Mouse (Mus musculus) naive thymus-derived CD4-positive, alpha-beta T cell, adult 2 months (primary cell): ENCODE measurements around the gene Psmd2.
"Not testable (repeated sequence)": the region's sequence is repeated elsewhere in the genome, so short reads cannot be mapped to it uniquely, and the experiment has no call there.

Experiments used
- DNase-seq: peaks from one replicate; pipeline ENCODE4 v3.0.0-alpha.2; 2011; ENCODE audit warnings: low read depth

Psmd2 gene

DNA sequence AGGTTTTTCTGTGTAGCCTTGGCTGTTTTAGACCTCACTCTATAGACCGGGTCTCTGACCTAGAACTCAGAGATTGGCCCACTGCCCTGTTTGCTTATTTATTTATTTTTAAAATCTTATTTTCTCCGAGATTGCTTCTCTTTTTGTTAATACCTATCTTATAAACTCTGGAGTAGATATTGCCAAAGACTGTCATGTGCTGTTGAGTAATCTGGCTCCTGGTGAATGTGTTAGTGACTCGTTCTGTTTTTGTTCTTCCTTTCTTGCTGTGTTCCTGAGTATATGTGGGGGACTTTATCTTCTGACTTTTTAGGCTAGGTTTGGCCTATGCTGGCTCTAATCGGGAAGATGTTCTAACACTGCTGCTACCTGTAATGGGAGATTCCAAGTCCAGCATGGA lies 6.2 kb downstream of the Psmd2 start:
- no peak for DNase-seq

DNA sequence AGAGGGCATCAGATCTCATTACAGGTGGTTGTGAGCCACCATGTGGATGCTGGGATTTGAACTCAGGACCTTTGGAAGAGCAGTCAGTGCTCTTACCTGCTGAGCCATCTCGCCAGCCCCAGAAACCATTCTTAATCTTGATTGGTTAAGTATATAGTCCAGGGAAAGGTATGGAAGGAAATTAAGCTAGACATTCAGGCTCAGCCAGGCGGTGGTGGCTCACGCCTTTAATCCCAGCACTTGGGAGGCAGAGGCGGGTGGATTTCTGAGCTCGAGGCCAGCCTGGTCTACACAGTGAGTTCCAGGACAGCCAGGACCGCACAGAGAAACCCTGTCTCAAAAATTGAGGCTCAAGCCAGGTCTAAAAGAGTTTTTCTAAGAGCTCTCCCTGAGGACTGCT lies 16.6 kb downstream of the Psmd2 start, which contains the start of gene Eif4g1:
Eif4g1 (plus strand) TSS at position 301 of the 400 bp plus-strand sequence.
- DNase-seq: not testable (repeated sequence)

DNA sequence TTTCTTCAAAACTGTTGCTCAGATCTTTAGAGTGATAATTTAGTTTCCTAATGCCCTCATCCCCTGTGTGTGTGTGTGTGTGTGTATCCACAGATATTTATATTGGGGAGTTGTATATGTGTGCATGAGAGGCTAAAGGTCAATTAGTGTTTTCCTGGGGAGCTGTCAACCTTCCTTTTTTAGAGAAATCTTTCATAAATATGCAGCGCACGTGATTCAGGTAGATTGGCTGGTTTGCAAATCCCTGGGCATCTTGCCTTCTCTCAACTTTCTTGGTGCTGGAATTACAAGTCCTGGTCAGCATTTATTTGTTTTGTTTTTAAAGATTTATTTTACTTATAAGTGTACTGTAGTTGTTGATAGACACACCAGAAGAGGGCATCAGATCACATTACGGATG lies 18.8 kb downstream of the Psmd2 start:
- DNase-seq: no peak

DNA sequence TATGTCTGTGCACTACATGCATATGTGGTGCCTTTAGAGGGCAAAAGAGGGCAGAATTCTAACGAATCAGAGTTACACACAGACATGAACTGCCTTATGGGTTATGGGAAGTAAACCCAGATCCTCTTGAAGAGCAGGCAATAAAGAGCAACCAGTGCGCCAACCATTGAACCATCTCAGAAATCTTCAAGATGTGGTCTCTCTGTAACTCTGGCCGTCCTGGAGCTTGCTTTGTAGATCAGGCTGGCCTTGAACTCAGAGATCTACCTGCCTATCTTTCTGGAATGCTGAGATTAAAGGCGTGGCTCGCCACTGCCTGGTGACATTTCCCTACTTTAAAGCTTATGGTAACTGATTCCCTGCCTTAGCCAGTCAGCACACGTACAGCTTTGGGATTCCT lies 20.4 kb downstream of the Psmd2 start:
- DNase-seq: peak; percentile 52

DNA sequence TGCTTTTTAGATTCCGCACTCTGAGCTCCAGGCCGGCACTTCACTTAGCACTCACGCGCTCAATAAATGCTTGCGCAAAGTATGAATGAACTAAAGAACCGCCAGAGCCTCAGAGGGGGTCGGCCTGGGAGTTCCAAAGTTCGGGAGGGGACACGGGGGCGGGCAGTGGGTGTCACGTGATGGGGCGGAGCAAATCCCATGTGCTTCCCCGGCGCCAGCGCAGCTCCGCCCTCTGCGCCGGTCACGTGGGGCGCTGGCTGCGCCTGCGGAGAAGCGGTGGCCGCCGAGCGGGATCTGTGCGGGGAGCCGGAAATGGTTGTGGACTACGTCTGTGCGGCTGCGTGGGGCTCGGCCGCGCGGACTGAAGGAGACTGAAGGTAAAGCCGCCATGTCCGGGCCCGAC lies 21.0 kb downstream of the Psmd2 start:
- peak; percentile 94 for DNase-seq

DNA sequence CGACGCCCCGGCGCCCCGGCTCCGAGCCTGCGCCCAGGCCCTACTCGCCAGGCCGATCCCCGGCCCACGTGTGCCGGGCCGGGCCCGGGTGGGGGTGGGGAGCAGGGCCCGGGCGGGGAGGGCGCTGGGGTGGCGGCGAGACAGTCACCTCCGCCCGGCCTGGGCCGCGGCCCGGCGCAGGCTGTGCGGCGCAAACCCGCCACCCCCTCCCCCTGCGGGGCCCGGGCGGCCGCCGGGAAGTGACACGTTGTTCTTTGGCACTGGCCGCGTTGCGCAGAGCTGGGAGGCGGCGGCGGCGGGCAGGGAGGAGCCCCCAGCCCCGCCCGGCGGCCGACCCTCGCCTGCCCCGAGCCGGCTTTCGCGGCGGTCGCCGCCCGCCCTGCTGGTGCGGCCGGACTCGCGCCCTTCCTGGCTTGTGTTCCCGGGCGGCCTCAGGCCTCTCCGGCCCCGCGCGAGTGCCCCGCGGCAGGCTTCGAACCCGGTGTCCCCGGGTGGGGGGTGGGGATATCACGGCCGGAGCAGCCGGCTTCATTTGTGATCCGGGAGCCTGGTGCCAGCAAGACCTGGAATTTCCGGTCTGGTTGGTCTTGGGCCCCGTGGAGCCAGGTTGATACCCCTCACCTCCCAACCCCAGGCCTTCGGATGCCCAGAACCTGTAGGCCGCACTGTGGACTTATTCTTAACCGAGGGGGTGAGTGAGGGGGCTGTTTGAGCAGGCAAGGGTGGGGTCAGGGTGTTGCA lies 21.7 kb downstream of the Psmd2 start:
- no peak for DNase-seq

DNA sequence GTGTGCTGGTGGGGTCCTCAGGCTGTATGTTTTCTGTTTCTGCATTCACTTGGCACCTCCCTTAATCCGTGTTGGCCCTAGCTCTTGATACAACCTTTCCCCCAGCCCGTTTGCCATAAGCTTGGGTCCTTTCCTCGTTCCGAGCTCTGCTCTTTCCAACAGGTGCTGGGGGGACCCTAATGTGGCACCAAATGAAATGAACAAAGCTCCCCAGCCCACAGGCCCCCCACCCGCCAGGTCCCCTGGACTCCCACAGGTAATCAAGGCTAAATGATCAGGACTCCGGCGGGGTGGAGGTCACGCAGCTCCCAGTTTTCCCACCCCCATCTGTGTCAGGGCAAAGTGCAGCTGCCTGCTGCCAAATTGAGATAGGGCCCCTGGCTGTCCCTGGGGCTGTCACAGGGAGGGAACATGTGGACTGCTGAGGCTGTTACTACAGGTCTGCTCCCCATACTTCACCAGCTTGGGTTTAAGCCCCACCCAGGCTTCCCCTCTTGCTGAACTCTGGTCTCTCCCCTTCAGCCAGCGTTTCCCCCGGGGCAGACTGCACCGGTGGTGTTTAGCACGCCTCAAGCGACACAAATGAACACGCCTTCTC lies 22.4 kb downstream of the Psmd2 start:
- no peak for DNase-seq

DNA sequence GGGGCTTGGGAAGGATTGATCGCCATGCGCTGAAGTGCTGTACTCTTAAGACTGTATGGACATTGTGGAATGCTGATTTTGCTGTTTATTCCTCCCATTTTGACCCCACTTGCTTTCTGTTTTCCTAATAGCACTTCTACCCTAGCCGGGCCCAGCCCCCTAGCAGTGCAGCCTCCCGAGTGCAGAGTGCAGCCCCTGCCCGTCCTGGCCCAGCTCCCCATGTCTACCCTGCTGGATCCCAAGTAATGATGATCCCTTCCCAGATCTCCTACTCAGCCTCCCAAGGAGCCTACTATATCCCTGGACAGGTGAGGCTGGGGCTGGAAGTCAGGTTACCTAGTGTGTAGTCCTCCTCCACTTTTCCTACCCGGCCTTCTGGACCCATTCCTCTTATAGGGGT lies 23.8 kb downstream of the Psmd2 start:
- no peak for DNase-seq

DNA sequence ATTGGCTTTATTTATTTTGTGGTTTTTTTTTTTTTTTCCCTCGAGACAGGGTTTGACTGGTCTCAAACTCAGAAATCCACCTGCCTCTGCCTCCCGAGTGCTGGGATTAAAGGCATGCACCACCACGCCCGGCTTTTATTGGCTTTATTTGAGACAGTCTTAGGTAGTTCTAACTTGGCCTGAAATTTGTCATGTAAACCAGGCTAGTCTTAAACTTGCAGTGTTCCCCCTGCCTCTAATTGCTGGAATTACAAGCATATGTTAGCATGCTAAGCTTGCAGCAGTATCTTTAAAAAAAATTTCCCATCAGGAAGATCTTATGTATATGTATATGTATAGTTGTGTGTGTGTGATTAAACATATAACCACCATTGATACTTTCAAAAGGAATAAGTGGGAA lies 25.2 kb downstream of the Psmd2 start:
- DNase-seq: no peak

DNA sequence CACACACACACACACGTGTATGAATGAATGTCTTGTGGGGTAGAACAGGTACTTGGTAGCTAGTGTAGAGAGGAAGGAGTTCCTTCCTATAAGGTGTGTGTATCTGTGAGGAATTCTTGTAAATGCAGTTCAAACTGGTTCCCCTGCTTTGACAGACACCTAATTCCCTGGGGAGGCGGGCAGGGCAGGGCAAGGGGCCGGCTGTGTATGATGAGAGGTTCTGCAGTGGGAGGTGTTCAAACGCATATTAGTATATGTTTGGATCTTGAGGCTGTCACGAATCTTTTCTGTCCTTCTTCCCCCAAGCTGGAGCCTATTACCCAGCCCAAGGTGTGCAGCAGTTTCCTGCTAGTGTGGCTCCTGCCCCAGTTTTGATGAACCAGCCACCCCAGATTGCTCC lies 25.9 kb downstream of the Psmd2 start:
- DNase-seq: no peak

DNA sequence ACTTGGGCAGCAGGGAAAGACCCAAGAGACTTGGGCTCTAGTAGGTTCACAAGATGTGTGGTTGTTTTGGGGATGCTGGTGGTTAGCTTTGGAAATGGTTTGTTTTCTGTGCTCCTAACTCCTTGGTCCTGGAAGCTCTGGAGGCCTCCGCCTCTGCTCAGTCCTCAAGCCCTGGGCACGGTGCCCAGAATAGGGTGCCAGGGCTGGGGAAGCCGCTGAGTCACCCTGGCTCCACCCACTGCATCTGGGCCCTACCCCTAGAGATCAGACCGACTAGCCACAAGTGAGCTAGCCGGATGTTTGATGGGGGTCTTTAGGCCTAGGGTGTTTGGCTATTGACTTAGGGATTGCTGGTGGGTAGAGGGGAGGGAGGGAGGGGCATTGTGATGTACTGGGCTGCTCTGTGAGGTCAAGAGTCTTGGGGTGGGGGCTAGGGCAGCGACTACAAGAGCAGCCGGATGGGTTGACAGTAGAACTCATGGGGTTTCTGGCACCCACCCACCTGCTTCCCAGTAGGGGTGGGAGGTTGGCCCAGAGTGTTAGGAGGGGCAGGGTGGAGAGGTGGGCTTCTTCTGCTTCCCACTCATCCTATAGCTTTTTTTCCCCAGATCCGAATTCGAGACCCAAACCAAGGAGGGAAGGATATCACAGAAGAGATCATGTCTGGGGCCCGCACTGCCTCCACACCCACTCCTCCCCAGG lies 26.7 kb downstream of the Psmd2 start:
- DNase-seq: no peak

DNA sequence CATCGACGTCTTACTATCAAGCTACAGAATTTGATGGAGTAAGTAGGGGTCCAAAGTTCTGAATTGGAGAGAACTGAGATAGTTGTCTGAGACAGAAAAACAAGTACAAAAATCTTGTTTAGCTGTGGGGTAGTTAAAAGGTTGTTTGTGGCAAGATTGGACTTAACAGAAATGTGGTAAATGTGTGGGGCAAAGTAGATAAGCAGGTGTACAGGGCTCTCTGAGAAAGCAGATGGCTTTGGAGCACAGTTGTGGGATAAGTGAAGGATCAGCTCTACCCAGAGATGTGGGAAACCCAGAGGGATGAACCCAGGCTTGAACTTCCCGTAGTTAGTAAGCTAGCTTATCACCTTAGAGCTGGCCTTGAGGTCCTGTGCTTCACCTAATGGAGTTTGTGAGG lies 39.3 kb downstream of the Psmd2 start:
- no peak for DNase-seq

DNA sequence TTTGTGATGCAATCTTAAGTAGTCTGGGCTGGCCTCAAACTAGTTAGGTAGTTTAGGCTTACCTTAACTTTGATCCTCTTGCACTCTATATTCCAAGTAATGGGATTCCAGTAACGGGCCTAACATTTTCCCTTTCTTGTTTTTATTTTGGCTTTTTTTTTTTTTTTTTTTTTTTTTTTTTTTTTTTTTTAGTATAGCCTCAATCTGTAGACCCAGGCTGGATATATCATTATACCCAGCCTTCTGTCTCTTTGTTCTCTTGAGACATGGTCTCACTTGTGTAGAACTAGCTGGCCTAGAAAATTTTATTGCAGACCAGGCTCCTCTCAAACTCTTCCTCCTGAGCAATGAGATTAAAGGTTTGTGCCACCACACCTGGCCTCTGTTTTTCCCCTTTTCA lies 40.2 kb downstream of the Psmd2 start:
- no peak for DNase-seq

DNA sequence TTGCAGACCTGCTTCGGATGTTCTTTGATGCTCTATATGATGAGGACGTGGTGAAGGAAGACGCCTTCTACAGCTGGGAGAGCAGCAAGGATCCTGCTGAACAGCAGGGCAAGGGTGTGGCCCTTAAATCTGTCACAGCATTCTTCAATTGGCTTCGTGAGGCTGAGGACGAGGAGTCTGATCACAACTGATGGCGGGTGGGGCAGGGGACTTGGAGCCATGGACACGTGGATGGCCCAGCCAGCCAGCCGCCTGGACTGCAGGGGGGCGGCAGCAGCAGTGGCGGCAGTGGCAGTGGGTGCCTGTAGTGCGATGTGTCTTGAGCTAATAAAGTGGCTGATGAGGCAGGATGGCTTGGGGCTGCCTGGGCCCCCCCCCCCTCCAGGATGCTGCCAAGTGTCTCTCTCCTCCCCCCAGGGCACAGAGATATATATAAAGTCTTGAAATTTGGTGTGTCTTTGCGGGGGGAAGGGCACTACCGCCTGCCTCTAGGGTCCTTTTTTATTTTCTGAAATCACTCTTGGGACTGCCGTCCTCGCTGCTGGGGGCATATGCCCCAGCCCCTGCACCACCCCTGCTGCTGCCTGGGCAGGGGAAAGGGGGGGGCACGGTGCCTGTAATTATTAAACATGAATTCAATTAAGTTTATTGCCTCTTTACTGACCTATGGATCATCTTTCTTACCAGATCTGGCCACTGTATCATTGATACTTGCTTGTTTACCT lies 41.0 kb downstream of the Psmd2 start:
- no peak for DNase-seq

DNA sequence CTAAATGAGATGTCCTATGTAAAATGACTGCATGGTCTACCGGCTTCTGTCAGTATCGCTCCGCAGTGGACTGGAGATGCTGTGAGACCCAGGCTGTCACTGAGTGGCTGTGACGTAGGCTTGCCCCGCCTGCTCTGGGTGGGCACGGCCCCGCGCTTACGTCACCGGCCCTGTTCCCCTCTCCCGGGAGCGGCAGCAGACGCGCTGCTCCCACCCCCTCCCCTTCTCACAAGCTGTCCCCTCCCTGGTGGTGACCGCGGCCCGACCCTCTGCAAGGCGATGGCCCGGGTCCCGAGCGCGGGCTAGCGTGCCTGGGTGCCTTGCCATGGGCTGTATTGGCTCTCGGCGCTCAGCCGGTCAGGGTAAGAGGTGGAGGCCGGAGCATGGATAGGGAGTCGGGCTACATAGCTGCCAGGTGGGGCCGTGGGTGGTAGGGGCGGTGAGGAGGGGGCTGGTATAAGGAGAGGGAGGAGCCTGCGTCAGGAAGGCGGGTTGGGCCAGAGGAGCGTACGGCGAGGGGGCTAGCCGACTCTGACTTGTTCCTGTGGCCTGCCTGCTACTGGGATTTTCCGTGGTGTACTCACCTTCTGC lies 41.8 kb downstream of the Psmd2 start, which contains the start of gene Fam131a:
Fam131a (plus strand) TSS at position 131 of the 591 bp plus-strand sequence.
- peak; percentile 76 for DNase-seq

DNA sequence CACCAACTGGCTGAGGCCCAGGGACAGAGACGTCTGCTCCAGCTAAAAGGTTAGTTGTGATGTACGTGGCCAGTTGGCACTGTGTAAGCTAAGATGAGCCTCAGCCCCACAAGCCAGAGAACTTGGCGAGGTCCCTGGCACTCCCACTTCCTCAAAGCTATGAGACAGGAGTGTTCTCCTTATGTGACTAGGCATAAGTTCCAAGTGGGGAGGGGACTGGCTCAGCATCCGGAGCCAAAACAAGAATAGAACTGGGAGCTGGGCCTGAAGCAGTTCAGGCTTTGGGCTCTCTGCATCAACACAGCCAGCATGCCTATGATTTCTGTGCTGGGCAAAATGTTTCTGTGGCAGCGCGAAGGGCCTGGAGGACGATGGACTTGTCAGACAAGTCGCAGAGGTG lies 43.3 kb downstream of the Psmd2 start:
- DNase-seq: no peak

DNA sequence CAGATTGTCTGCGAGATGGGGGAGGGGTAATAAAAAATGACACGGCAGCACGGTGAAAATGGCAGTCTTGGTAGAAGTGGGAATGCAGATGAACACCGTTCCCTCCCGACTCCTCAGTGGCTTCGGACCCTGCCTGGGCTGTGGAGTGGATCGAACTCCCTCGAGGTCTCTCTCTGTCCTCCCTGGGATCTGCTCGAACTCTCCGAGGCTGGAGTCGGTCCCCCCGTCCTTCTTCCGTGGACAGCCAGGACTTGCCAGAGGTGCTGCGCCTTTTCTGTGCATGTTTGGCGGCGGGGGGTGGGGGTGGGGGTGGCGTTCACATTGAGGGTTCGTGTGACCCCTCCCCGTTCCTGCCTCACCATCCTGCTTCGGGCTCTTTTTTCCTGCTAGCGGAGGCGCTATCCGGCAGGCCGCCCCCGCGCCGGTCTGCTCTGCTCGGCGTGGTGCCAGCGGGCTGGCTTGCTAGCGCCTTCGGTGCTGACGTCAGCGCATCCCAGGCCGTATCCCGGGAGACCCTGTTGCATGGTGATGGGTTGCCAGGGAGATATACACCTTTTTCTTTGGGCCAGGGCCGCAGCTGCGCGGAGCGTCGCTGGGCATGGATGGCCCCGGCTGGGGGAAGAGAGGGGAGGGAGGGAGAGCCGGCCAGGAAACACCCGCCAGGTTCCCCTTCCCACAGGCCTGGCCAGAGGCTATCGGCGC lies 44.3 kb downstream of the Psmd2 start:
- DNase-seq: peak; percentile 51

DNA sequence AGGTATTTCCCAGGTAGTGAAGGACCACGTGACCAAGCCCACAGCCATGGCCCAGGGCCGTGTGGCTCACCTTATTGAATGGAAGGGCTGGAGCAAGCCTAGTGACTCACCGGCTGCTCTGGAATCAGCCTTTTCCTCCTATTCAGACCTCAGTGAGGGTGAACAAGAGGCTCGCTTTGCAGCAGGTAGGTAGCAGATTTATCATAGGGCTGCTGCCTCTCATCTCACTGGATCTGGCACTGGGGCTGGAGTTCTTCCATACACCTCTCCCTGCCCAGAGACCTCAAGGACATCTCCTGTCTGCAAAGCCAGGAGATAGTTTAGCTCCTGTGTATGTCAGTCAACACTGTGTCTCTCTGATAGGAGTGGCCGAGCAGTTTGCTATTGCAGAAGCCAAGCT lies 47.8 kb downstream of the Psmd2 start:
- DNase-seq: no peak

DNA sequence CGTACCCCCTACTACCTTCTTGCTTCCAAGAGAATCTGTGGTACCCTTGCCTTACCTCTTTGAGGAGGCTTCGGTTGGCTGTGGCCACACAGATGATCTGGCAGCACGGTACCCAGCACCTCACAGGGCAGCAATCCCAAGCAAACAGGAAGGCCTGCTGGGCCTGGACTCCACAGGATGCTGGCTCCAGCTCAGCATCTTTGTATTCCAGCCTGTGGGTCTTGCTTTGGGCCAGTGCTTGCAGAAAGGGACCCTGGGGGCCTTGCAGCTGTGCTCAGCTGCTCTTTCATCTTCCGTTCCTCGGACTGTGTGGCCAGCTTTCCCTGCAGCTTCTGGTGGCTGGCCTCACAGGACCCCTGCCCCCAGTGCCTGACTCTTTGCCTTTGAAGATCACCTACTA lies 48.6 kb downstream of the Psmd2 start:
- no peak for DNase-seq

DNA sequence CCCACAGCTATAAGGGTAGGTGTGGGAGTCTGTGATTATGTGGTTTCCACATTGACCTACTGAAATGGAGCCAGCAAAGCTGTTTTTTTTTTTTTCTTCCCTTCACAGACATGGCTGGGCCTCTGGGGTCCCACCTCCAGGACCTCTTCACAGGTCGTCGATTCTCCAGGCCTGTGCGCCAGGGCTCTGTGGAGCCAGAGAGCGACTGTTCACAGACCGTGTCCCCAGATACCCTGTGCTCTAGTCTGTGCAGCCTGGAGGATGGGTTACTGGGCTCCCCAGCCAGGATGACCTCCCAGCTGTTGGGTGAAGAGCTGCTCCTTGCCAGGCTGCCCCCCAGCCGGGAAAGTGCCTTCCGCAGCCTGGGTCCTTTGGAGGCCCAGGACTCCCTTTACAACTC lies 49.9 kb downstream of the Psmd2 start:
- DNase-seq: no peak

DNA sequence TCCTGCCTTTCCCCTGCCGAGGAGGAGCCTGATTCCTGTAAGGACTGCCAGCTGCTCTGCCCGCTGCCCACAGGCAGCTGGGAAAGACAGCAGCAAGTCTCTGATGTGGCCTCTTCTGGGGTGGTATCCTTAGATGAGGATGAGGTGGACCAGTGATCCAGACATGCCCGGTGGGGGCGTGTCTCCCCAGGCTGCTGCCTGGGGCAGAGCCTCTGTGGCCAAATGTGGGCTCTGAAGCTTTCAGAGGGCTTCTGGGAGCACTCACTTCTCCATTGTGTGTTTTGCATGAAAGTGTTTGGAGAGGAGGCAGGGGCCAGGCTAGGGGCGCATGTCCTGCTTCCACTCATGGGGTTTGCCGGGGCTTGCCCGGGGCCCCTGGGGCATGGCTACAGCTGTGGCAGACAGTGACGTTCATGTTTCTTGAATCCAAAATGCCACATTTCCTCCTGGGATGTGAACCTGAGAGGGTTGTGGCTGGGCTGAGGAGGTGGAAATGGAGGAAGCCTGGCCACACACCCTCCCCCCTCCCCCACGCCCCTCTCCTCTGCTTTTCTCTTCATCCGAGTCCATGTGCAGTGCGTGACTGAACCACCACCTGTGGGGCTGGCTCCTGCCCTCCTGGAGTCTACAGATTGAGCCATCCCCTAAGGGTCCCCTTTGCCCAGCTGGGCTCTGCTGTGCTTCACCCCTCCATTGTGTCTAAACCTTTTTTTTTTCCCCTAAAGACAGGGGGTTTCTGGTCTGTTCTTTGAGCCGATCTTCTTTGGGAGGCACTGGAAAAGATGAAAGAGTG lies 50.5 kb downstream of the Psmd2 start:
- no peak for DNase-seq
